Mouse (Mus musculus) cerebellum, adult 18-20 months (tissue): ENCODE data around the gene Plin5.

Experiments
- DNase-seq, 2 experiments: peaks; one replicate each; pipeline ENCODE4 v3.0.0; 2021

Plin5 gene

DNA sequence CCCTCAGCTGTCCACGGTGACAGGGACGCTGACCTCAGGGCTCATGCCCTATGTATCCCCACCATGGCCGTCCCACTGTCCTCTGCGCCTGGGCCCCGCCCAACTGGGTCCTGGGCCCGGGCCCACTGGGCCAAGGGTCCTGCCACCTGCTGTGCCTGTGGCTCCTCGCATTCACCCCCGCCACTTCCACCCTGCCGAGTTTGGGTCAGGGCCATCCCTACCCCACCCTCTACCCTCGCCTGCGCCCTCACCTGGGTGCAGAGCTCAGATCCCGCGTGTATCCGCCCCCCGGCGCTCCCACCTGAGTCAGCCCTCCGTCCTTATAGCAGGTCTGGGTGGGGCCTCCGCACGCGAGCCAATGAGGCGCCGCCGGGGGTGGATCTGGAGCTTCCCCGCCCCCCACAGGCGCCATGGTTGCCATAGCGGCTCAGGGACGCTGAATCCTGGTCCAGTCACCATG is at the start of gene Plin5:
TSS of gene Plin5 (minus strand) at position 346 of the 460 bp plus-strand sequence.
- peak in 1 of 2 experiments; percentile 46 for DNase-seq

DNA sequence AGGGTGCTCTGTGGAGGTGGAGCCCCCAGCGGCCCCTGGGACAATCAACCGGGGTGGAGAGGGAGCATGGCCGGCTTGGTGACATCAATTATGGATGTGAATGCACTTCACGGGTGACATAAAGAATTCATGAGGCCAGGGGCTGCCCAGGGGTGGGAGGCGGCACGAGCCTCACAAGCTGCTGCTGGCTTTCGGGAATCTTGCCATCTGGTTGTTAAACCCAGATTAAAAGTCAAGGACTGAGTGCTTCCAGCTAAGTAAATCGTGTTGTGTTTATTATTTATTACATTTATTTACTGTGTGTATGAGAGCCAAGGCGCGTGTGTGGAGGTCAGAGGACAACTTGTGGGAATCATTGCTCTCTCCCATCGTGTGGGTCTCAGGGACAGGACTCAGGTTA is 48.3 kb upstream of the Plin5 start:
- DNase-seq = no peak

DNA sequence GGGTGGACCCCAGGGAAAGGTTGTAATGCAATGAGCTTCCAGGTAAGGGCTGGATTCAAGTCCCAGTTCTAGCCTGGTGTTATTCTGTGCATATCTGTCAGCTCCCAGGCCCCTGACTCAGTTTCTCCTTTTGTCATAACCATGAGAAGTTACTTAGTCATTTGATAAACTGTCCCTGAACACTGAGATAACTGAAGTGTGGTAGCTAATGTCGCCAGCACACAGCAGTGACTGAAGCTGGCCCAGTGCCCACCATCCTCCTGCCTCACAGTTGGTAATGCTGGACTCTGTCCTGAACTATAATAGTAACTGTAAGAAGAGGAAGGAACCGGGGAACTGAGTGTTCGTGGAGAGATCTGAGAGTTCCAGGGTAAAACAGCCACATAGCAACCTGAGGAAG is 47.1 kb upstream of the Plin5 start:
- DNase-seq = no peak

DNA sequence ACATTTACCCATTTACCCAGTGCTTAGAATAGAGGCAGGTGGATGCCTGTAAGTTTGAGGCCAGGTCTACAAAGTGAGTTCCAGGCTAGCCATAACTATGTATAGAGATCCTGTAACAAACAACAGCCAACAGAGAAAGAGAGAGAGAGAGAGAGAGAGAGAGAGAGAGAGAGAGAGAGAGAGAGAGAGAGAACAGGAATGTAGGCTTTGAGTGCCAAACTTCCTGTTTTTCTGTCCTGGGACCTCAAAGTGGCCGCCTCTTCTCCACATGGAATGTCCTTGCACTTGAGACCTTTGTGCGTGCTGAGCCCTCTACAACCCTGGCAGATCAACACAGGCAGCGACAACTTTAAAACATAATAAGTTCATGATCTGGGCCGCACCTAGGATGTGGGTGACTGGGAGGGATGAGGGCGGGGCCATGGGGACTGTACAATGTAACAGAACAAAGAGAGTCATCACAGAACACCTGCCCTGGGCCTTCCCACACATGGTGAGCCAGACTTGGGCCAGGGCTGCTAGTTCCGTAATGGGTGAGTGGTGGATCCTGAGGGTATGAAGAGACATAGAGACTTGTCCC is 46.2 kb upstream of the Plin5 start:
- DNase-seq = no peak

DNA sequence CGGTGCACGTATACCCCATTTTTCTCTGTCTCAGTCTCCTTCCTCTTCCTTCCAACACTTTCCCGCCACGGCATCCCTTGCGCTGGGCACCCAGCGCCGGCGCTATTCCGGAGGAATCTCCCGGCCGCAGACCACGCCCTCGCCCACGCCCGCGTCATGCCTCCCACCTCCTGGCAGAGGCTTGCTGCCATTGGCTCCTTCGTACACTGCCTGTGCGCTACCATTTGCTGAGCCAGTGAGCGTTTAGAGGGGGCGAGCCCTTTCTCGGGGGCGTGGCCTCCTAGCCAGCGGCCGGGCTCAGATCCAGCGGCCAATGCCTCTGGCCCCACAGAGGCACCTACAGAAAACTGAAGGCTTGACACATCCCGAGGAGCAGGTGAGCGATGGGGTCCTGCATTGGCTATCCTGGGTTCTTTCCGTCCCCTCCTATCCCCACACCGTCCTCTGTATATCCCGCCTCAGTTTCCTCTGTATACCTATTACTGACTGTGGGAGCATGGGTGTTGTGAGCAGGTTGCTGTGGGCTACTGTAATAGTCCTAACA is 44.9 kb upstream of the Plin5 start, which contains the start of gene Tnfaip8l1:
TSS of gene Tnfaip8l1 (plus strand) at position 247 of the 544 bp plus-strand sequence.
- peak; percentile 93 to 97 for DNase-seq

DNA sequence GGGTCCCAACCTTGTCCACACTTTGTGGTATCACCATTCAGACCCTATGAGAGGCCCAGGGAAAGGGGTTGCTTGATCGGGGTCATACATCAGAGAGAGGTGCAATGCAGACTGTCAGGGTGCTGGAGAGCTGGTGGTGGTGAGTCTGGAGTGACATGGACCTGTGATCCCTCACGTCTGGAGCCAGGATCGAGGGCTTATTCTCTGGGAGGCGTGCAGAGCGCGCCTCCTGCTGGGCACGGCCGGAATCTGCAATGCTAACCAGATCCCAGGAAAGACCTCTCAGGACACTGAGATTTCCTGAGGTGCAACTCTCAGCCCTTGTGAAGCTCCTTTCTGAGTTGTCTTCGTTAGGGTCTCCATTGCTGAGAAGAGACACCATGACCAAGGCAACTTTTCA is 42.3 kb upstream of the Plin5 start:
- peak; percentile 41 to 66 for DNase-seq

DNA sequence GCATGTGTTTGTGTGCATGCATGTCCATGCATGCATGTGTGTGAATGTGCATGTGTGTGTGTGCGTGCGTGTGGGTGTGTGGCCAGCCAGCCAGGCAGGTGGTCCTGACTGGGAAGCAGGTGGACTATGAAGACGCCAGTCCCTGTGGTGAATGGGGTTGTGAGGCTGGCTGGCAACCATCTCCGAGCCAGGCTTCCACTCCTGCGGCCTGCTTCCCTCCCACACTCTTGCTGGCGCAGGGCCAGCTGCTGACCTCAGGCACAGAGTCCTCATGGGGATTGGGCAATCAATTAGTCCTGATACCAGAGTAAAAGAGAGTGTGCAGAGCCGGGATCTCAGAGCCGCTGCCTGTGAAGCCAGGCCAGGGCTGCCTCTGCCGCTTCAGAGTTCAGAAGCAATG is 36.2 kb upstream of the Plin5 start:
- no peak for DNase-seq

DNA sequence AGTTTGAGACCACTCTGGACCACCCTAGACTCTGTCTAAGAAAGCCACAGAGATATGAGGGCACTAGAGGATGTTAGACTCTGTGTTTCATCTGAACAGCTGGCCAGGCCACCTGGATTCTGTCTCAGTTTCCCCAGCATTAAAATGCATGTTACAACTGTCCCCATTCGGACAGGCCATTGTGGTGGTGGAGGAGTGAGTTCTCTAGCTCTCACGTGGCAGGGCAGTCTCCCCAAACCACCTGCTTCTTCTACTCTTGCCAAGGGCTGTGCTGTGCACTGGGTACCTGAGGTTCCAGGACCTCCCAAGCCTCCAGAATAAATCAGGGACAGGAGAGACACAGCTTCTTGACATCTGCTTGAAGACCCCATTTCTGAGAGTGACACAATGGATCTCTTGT is 32.5 kb upstream of the Plin5 start:
- DNase-seq = no peak

DNA sequence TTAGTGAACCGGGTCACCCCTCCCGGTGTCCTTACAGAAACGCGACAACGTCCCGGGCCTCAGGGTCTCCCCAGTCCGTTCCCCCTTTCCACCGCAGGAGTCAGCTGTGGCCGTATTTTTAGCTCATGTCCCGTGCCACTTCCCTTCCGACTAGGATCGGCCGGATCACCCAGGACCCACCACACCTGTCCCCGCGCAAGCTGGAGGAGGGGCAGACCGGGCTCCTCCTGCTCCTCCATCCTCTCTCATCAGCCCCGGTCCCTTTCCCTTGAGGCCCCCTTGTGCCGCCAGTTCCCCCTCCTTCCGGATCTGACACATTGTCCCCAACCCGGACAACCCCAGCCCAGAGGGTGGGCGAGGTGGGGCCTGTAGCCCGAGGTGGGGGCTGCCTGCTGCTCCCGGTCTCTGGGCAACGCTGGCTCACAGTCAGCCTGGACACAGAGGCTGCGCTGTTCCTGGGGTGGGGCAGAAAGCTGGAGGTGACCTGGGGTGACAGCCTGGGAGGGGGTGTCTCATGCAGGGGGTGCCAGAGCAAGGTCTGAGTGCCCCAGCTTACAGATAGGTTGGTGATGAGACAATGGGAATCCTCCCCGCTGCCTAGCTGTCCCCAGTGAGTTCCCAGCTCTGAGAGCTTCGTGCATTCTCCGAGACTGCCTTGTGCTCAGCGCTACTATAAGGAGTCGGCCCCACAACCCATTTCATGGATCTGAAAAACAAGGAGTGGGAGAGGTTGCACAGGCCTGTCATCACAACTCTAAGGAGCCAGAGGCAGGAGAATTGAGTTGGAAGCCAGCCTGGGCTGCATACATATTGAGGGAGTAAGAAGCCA is 31.6 kb upstream of the Plin5 start:
- no peak for DNase-seq

DNA sequence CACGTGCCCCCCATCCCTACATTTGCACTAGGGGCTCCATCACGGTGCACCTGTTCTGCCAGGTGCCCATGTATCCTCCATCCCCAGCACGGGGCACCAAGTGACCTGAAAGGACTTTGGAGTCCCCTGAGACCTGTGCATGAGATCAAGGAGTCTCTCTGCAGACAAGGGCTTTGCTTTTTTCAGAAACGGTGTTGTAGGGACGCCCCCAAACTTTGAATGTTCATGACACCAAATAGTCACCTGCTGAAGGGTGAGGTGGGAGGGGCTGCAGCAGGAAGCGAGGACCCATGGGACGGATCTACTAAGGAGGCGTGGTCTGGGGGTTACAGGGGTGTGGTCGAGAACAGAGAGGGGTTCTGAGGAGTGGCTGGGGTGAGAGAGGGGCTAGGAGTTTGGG is 30.9 kb upstream of the Plin5 start:
- DNase-seq = no peak

DNA sequence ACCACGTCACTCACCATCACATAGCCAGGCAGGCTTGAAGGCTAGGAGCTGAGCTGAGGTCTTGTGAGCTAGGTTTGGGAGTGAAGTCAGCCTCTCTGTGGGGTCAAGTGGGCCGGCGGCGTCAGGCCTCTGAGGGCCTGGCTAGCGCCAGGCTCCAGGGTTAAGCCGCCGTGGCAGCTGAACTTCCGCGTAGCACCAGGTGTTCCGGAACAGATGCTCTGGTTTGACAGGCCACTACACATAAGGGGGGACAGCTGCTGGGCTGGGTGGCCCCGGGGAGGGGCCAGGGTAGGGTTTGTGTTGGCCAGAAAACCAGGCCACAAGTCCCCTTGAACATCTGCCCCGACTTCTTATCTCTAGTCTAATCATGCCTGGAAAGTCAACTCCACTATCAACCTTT is 30.0 kb upstream of the Plin5 start:
- DNase-seq = no peak

DNA sequence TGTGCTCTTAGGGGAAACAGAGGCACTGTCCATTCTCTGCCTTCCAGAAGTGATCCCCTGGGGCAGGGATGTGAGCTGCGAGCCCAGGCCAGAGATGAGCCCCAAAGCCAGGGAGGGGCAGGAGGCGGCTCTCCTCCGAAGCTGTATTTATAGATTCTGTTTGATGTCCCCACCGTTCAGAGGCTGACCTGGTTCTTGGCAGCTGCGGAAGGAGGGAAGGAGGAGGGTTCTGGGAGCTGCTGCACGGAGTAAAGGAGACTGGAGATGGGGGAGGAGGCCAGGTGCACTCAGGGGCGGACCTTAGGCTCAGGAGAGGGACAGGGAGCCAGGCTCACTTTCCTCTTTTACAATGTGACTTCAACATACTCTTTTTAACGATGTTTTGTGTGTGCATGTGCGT is 28.7 kb upstream of the Plin5 start:
- DNase-seq = no peak

DNA sequence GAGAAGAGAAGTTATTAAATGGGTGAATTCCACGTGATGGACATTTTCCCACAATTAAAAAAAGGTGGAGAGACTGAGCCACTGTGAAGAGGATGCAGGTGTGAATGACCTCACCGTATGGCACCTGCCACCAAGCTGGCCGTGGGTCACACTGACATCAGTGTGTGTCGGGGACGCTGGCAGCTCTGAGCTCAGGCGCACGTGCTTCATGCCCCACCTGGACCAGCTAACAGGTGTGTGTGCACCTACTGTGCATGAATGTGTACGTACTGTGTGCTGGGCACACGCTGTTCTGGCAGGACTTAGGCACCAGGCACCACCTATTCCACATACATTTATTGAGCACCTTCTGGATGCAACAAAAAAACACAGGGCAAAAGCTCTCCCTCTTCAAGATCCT is 27.1 kb upstream of the Plin5 start:
- no peak for DNase-seq

DNA sequence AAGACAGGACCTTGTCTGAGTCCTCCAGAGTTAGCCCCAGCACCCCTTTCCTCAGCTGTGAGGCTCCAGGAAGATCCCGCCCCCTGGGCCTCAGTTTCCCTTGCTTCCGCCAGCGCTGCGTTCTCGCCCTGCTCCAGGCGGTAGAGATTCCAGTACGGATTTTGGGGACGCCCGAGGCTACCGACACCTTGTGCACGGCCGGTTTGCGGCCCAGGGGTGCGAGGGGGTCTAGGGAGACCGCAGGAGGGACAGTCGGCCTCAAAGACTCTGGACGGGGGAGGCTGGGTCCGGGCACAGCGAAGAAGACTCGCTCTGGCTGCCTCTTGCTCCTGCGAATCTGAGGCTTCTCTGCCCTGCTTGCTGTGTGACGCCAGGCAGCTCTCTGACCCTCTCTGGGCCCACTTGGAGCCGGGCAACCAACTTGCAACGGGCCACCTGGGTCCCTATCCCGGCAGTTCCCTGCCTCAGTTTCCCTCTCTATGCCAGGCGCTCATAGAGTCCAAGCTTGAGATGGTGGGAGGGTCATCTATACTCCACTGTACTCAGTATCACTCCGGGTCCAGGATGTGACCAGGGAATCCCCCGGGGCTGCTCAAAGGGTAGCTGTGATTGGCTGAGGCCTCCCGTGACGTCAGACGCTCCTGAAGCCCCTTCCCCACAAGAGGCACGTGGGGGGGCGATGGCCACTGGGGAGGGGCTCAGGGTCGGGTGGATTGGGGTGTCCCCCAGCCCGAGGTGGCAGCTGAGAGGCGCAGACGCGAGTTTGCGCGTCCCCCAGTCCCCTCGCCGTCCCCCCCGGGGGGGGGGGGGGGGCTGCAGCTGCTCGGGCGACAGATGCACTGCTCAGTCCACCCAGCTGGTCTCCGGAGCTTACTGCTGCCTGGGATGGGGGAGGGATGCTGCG is 24.6 kb upstream of the Plin5 start:
- peak; percentile 77 to 81 for DNase-seq

DNA sequence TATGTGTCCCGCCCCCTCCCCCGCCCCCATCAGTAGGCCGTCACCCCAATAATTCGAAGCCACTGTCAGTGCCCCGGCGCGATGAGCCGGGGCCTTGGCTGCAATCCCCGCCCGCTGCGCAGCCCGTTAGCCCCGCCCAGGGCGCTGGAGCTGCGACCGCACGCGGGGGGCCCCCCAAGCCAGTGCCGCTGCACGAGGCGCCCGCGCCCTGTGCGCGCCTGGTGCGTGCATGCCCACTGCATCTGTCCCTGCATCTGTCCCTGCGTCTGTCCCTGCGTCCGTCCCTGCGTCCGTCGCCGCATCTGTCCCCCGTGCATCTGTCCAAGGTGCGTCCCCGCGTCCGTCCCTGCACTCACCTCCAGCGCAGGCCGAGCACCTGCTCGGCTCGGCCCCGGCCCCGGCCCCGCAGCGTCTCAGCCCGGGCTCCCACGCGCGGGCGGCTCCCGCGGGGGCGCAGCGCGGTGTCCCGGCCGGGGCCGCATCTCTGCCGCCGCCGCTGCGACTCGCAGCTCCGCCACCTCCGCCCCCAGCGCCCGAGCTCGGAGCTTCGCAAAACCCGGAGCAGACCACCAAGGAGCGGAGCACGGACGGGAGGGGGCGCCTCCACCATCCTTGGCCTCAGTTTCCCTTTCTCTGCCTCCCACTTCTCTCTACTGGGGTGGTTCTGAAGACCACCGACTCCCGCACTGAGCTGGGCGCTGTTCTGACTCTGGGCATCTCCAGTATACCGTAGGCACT is 22.6 kb upstream of the Plin5 start, which contains the start of gene Sema6b:
TSS of gene Sema6b (minus strand) at position 486 of the 738 bp plus-strand sequence.
- peak in 1 of 2 experiments; percentile 80 for DNase-seq

DNA sequence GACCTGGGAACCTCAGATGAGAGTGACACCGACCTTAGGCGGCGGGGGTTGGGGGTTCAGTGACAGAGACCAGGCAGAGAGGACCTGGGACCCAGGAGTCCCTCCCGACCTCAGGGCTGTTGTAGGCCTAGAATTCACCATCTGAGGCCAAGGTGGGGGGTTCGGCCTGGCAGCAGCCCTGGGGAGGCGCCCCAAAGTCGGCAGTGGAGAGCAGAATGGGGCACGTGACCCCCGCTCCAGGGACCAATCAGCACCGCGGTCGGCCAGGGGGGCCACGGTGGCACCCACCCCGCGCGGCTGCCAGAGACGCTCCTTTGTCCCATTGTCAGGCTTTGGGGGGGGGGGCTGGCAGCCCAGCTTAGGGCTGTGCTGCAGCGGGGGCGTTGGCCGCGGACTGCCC is 22.0 kb upstream of the Plin5 start:
- DNase-seq = peak; percentile 48 to 59

DNA sequence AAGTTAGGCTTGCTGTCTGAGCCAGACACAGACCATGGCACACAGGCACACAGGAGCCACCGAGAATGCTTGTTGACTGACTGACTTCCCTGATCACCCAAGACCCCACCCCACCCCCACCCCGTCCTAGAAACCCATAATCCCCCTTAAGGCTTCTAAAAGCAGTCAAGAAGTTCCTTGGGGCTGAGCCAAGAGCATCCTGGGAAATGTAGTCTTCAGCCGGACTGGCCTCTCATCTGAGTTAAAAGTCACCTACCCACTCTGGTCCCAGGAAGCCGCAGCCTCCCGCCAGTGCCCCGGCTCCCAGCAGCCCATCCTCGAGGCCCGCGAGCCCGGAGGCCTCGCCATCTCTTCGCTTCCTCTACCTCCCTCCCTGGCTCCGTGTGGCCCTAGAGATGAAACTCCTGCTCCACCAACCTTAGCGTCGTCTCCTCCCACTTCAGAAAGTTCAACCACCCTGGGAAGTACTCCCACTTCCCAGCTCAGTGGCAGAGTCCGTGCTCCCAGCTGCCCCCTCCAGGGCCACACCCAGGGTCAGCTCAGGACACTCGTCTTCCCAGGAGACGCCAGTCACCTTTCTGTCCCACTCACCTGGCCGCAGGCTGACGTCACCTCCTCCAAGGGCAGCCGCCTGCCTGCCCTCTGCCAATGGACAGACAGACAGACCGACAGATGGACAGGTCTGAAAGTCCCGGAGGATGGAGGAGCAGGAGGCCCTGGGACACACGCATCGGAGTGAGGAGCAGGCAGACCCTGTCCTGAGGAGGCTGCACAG is 20.6 kb upstream of the Plin5 start:
- DNase-seq = peak in 1 of 2 experiments; percentile 31

DNA sequence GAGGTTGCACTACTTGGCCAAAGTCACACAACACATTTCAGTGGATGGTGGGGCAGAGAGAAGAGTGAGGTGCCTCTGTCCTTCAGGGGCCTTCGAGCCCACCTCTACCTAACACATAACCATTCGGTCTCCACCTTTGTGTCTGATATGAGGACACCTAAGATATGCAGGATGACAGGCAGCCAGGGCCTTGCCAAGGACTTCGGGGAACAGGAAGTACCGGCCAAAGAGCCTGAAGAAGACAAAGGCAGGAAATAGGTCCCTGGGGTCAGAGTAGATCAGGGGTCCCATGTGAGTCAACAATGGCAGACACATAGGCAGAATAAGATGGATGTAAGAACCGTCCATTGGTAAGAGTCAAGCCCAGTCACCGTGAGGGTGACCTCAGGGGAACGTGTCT is 19.2 kb upstream of the Plin5 start:
- DNase-seq = no peak

DNA sequence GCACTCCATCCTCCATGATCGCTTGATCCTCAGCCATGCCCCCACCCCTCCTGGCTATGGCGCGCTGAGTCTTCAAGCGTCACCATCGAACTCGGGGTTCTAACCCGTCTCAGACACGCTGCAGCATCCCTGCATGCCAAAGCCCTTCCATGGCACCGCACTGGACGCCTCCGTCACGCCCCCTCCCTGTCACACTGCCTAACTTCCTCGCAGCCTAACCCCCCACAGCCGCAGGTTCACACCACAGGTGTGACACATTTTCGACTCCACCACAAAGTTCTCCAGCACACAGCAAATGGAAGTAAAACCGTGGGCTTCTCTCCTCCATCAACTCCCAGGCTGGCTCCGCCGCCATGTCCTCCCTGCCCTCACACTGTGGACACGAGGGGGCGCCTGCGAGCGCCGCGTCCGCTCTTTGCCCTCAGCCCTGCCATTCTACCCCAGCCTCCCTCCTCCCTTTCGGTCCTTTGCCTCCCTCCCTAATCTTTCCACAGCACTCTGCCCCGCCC is 17.1 kb upstream of the Plin5 start:
- peak in 1 of 2 experiments; percentile 56 for DNase-seq

DNA sequence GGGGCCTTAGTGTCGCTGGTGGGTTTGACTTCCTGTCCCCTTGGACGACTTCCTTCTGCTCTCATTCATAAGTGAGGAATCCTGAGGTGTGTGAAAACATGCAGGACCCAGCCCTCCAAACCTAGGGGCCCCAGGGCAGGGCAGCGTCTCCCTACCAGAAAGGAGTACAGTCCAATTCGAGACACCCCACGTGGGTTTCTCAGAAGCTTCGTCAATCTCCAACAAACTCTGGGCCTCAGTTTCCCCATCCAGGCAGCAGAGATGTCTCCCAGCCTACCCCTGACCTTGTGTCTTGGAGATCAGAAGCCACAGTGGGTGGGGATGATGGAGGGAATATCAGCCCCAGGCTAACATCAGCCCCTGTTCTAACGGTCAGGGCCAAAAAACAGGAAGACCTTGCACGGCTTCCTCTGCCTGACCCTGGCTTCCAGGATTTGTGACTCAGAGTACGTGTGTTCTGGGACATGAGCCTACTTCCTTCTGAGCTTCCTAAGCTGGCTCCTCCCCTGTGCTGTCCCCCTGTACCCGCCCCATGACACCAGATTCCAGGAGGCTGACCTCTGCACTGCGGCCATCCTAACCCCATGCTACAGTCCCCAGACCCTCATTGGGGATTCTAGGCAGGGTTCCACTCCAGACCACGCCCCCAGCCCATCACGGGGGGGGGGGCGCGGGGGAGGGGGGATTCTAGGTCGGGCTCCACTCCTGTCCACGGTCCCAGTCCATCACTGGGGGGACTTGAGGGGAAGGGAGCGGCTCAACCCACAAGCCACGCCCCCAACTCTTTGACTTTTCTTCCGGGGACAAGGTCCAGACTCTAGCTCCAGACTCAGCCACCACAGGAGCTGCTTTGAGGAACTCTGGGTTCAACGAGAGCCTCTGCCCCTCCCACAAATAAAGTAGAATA is 16.3 kb upstream of the Plin5 start:
- peak in 1 of 2 experiments; percentile 19 for DNase-seq
